Mouse (Mus musculus): Measurements from ENCODE around the gene Gm6020. TPM values are rescaled to one million over a fixed set of nuclear protein-coding genes. Genes with fewer than 3 reads are reported as not detected.
"Not testable (repeated sequence)": the region's sequence is repeated elsewhere in the genome, so short reads cannot be mapped to it uniquely, and the experiment has no call there.

Gm6020 gene
- polyA plus RNA-seq, 1 experiment = not detected

DNA sequence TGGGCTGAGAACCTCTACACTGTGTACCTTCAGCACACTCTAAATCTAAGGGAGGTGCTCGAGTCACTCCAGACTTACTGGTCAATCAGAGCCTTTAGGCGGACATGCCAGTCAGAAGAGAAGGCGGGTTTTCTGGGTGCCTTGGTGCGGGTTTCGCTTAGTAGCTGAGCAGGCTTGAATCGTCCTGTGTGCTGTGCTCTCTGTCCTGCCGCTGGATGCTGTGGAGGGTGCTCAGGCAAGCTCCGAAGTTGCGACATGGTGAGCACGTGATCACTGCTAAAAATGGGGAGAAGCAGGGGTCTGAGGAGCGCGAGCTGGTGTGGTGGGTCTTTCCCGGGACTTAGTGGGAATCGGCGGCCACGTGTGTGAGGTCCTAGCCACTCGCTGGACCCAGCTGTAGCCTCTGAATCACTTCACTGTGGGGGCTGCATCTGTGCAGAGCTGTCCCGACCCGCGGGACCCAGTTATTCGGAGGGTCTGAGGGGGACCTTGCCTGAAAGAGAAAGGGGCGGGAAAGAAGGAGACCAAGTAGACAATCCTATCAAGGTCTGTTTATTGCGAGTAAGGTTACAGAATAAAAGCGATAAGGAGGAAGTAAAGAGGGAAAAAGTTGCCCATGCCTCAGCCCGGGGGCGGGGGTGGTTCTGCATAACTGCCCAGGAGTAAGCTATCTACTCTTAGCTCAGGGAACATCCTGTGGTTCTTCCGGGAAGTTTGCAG, 31.8 kb upstream of the Gm6020 start:
- H3ac ChIP-seq (ENCODE audit: control insufficient read depth, insufficient read length) = no peak overlapping the region
- no peaks in the 10 kb centered on the region for H3K27me3 ChIP-seq (ENCODE audit: control insufficient read depth, insufficient read depth, insufficient read length)
- no peaks in the 10 kb centered on the region for H3K36me3 ChIP-seq (ENCODE audit: control insufficient read depth, insufficient read depth)
- H3K4me3 ChIP-seq = no peak overlapping the region
- H3K79me2 ChIP-seq (ENCODE audit: control insufficient read depth, insufficient read depth) = no peaks in the 10 kb centered on the region
- peak overlapping the region; percentile 12 for H3K4me2 ChIP-seq (ENCODE audit: low read depth)
- TF ChIP-seq MYOD1 (IDR thresholded peaks at IDR 0.05; ENCODE audit: control insufficient read depth in 1 of 3, insufficient read length in 2 of 3, low read depth in 2 of 3) (no peak), TCF12 (IDR thresholded peaks at IDR 0.05; ENCODE audit: insufficient read depth, poor library complexity, severe bottlenecking) (no peak), USF1 (IDR thresholded peaks at IDR 0.05; ENCODE audit: low read depth) (no peak), SRF (IDR thresholded peaks at IDR 0.05; ENCODE audit: control insufficient read depth, insufficient read length, low read depth) (no peak), MAX (IDR thresholded peaks at IDR 0.05; ENCODE audit: low read depth) (no peak), POLR2AphosphoS2 (IDR thresholded peaks at IDR 0.05; ENCODE audit: insufficient read length, low read depth) (no peak), TCF3 (IDR thresholded peaks at IDR 0.05; ENCODE audit: insufficient read length, low read depth) (no peak), MYOG (IDR thresholded peaks at IDR 0.05; ENCODE audit: control insufficient read depth in 1 of 3, insufficient read depth in 1 of 3, insufficient read length in 2 of 3, low read depth in 2 of 3) (no peak), E2F4 (IDR thresholded peaks at IDR 0.05; ENCODE audit: insufficient read depth) (no peak), REST (IDR thresholded peaks at IDR 0.05; ENCODE audit: insufficient read depth, insufficient read length) (no peak), CEBPB (IDR thresholded peaks at IDR 0.05; ENCODE audit: insufficient read depth, poor library complexity, severe bottlenecking) (no peak), POLR2A (IDR thresholded peaks at IDR 0.05; ENCODE audit: insufficient read length, low read depth) (no peak)

DNA sequence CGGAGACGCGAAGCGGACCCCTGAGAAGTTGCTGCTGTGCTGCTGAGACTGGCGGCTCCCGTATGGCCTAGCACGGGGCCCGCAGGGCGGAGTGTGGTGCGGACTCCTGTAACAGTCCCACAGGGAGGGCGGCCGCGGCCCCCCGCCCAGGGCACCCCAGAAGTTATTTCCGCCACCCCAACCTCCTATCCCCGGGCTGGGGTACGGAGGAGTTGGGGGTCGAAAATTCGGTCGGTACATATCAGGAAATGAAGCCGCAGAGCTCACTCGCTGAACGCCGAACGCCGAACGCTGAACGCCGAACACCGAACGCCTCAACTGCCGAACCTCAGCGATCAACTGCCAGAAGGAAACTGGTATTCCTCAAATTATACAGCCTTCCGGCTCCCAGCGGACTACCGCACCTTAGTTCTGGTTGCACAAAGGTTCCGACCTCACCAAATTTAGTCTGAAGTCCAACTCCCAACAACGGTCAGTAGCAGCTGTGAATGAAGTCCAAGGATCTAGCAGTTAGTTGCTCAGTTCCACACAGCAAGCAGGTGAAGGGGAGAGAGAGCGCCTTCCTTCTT, 7.8 kb upstream of the Gm6020 start, which contains the start of gene Gm7102:
Gene Gm7102, minus strand, starts transcription at position 554 of the 569 bp plus-strand sequence.
- Histone ChIP-seq H3K4me3 (no peak within 1 kb of the TSS), H3K36me3 (ENCODE audit: control insufficient read depth, insufficient read depth) (no peaks in the 10 kb centered on the region)

DNA sequence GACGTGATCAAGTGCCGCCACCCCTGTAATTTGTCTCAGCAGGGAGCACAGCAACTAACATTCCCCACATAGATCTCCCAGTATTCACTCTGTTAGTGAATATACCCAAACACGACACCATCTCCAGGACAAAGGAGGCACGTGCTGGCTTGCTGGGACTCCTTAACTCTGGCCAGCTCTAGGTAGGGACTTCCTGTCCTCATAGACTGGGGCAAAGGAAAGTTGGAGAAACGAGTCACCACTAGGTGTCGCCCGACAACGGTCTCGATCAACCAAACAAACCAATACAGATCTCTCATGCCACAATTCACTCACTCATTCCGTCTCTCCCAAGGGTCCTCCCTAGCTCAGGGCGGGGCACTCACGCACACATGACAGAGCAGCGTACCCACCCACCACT, 15.6 kb downstream of the Gm6020 start:
- Histone ChIP-seq H3ac (ENCODE audit: control insufficient read depth, insufficient read length) (no peak overlapping the region), H3K79me2 (ENCODE audit: control insufficient read depth, insufficient read depth) (no peaks in the 10 kb centered on the region), H3K4me3 (no peak overlapping the region), H3K36me3 (ENCODE audit: control insufficient read depth, insufficient read depth) (no peaks in the 10 kb centered on the region), H3K27me3 (ENCODE audit: control insufficient read depth, insufficient read depth, insufficient read length) (no peaks in the 10 kb centered on the region), H3K4me2 (ENCODE audit: low read depth) (no peak overlapping the region)
- TF ChIP-seq SRF (IDR thresholded peaks at IDR 0.05; ENCODE audit: control insufficient read depth, insufficient read length, low read depth) (no peak), REST (IDR thresholded peaks at IDR 0.05; ENCODE audit: insufficient read depth, insufficient read length) (no peak), E2F4 (IDR thresholded peaks at IDR 0.05; ENCODE audit: insufficient read depth) (no peak), TCF12 (IDR thresholded peaks at IDR 0.05; ENCODE audit: insufficient read depth, poor library complexity, severe bottlenecking) (no peak), POLR2A (IDR thresholded peaks at IDR 0.05; ENCODE audit: insufficient read length, low read depth) (no peak), CEBPB (IDR thresholded peaks at IDR 0.05; ENCODE audit: insufficient read depth, poor library complexity, severe bottlenecking) (no peak), POLR2AphosphoS2 (IDR thresholded peaks at IDR 0.05; ENCODE audit: insufficient read length, low read depth) (no peak), MYOD1 (IDR thresholded peaks at IDR 0.05; ENCODE audit: control insufficient read depth in 1 of 3, insufficient read length in 2 of 3, low read depth in 2 of 3) (no peak), MYOG (IDR thresholded peaks at IDR 0.05; ENCODE audit: control insufficient read depth in 1 of 3, insufficient read depth in 1 of 3, insufficient read length in 2 of 3, low read depth in 2 of 3) (no peak), USF1 (IDR thresholded peaks at IDR 0.05; ENCODE audit: low read depth) (no peak), MAX (IDR thresholded peaks at IDR 0.05; ENCODE audit: low read depth) (no peak), TCF3 (IDR thresholded peaks at IDR 0.05; ENCODE audit: insufficient read length, low read depth) (no peak)

More for the DNA sequence above, 7.8 kb upstream of the Gm6020 start, which contains the start of gene Gm7102:
- H3K79me2 ChIP-seq (ENCODE audit: control insufficient read depth, insufficient read depth) = no peaks in the 10 kb centered on the region
- no peak within 1 kb of the TSS for H3ac ChIP-seq (ENCODE audit: control insufficient read depth, insufficient read length)
- no peak for TF ChIP-seq TCF3 (IDR thresholded peaks at IDR 0.05; ENCODE audit: insufficient read length, low read depth)
- no peak for TF ChIP-seq TCF12 (IDR thresholded peaks at IDR 0.05; ENCODE audit: insufficient read depth, poor library complexity, severe bottlenecking)
- no peak for TF ChIP-seq MYOG (IDR thresholded peaks at IDR 0.05; ENCODE audit: control insufficient read depth in 1 of 3, insufficient read depth in 1 of 3, insufficient read length in 2 of 3, low read depth in 2 of 3)
- TF ChIP-seq SRF (IDR thresholded peaks at IDR 0.05; ENCODE audit: control insufficient read depth, insufficient read length, low read depth) = no peak
- no peak for TF ChIP-seq REST (IDR thresholded peaks at IDR 0.05; ENCODE audit: insufficient read depth, insufficient read length)
- TF ChIP-seq CEBPB (IDR thresholded peaks at IDR 0.05; ENCODE audit: insufficient read depth, poor library complexity, severe bottlenecking) = no peak
- no peak for TF ChIP-seq E2F4 (IDR thresholded peaks at IDR 0.05; ENCODE audit: insufficient read depth)
- no peak for TF ChIP-seq USF1 (IDR thresholded peaks at IDR 0.05; ENCODE audit: low read depth)
- no peak for TF ChIP-seq MAX (IDR thresholded peaks at IDR 0.05; ENCODE audit: low read depth)
- TF ChIP-seq MYOD1 (IDR thresholded peaks at IDR 0.05; ENCODE audit: control insufficient read depth in 1 of 3, insufficient read length in 2 of 3, low read depth in 2 of 3) = no peak
- TF ChIP-seq POLR2AphosphoS2 (IDR thresholded peaks at IDR 0.05; ENCODE audit: insufficient read length, low read depth) = no peak
- TF ChIP-seq POLR2A (IDR thresholded peaks at IDR 0.05; ENCODE audit: insufficient read length, low read depth) = no peak
- no peak within 1 kb of the TSS for H3K4me2 ChIP-seq (ENCODE audit: low read depth)
- H3K27me3 ChIP-seq (ENCODE audit: control insufficient read depth, insufficient read depth, insufficient read length) = no peaks in the 10 kb centered on the region

DNA sequence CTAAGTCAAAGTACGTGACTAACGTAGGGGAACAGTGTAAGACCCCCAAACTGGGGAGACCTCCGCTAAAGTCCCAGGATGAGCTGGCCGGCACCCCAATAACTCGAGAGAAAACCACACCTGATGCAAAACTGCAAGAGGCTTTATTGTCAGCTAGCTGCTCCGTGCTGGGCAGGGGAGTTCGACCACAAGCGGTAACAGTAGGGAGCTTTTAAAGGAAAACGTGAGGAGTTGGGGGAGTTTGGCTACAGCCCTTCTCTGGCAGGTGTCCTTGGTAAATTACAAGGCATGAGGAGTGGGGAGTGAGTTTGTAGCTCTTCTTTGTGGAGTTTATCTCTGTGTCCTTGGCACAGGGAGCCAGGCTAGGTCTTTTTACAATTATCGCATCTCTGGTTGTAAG, 16.1 kb downstream of the Gm6020 start:
- Histone ChIP-seq H3ac (ENCODE audit: control insufficient read depth, insufficient read length) (no peak overlapping the region), H3K79me2 (ENCODE audit: control insufficient read depth, insufficient read depth) (no peaks in the 10 kb centered on the region), H3K4me3 (no peak overlapping the region), H3K36me3 (ENCODE audit: control insufficient read depth, insufficient read depth) (no peaks in the 10 kb centered on the region), H3K4me2 (ENCODE audit: low read depth) (no peak overlapping the region), H3K27me3 (ENCODE audit: control insufficient read depth, insufficient read depth, insufficient read length) (no peaks in the 10 kb centered on the region)
- no peak for TF ChIP-seq MYOD1 (IDR thresholded peaks at IDR 0.05; ENCODE audit: control insufficient read depth in 1 of 3, insufficient read length in 2 of 3, low read depth in 2 of 3)
- TF ChIP-seq TCF12 (IDR thresholded peaks at IDR 0.05; ENCODE audit: insufficient read depth, poor library complexity, severe bottlenecking) = no peak
- no peak for TF ChIP-seq POLR2AphosphoS2 (IDR thresholded peaks at IDR 0.05; ENCODE audit: insufficient read length, low read depth)
- no peak for TF ChIP-seq TCF3 (IDR thresholded peaks at IDR 0.05; ENCODE audit: insufficient read length, low read depth)
- no peak for TF ChIP-seq REST (IDR thresholded peaks at IDR 0.05; ENCODE audit: insufficient read depth, insufficient read length)
- TF ChIP-seq MYOG (IDR thresholded peaks at IDR 0.05; ENCODE audit: control insufficient read depth in 1 of 3, insufficient read depth in 1 of 3, insufficient read length in 2 of 3, low read depth in 2 of 3) = no peak
- no peak for TF ChIP-seq POLR2A (IDR thresholded peaks at IDR 0.05; ENCODE audit: insufficient read length, low read depth)
- no peak for TF ChIP-seq USF1 (IDR thresholded peaks at IDR 0.05; ENCODE audit: low read depth)
- TF ChIP-seq CEBPB (IDR thresholded peaks at IDR 0.05; ENCODE audit: insufficient read depth, poor library complexity, severe bottlenecking) = no peak
- TF ChIP-seq SRF (IDR thresholded peaks at IDR 0.05; ENCODE audit: control insufficient read depth, insufficient read length, low read depth) = no peak
- TF ChIP-seq E2F4 (IDR thresholded peaks at IDR 0.05; ENCODE audit: insufficient read depth) = no peak

DNA sequence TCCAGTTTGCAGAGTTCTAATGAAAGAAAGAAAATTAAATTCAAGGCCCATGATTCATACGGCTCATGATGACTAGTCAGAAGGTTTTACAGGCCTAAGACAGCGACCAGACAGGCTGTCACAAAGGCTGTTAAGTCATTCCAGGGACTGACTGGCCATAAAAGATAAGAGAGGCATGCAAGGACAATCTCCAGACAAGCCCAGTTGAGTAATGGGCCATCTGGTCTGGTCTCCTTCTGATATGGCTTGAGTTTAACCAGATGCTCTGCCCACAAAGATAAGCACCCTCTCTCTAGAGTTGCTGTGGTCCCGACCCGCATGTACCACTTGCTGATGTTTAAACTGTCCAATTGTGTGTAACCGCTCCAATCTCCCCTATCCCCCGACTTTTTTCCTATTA, 23.8 kb downstream of the Gm6020 start:
- not testable (repeated sequence) for H3ac ChIP-seq (ENCODE audit: control insufficient read depth, insufficient read length); H3K79me2 ChIP-seq (ENCODE audit: control insufficient read depth, insufficient read depth); H3K36me3 ChIP-seq (ENCODE audit: control insufficient read depth, insufficient read depth); H3K4me3 ChIP-seq; H3K4me2 ChIP-seq (ENCODE audit: low read depth); H3K27me3 ChIP-seq (ENCODE audit: control insufficient read depth, insufficient read depth, insufficient read length)

Measured in myocyte (in vitro differentiated cells).